Mouse (Mus musculus): ENCODE results near the gene Lmo2. TPM values are rescaled to one million over a fixed set of nuclear protein-coding genes. Genes with fewer than 3 reads are reported as not detected.
"Not testable (repeated sequence)": the region's sequence is repeated elsewhere in the genome, so short reads cannot be mapped to it uniquely, and the experiment has no call there.

Lmo2 gene
- total RNA-seq, 4 experiments from 2014 or later: 3.4 to 9.1 (median 4.6) TPM

DNA sequence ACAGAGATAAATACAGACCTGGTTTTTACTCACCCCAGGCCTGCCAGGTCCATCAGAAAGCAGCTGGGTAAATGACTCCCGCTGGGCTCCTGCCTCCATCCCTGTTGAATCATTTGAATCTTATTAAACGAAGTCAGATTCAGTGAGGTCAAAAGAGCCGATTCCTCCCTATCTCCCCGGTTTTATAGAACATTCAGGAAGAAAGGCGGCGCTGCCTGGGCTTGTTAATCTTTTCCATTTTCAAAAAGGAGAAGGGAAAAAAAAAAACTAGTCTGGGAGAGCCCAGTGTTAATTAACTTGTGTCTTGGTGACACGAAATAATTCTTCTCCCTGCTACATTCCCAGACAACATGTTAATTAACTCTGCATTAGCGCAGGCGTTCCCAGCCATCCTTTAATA is 19.9 kb downstream of the Lmo2 start:
- no peak for DNase-seq (ENCODE audit: low spot score in 2 of 2)

DNA sequence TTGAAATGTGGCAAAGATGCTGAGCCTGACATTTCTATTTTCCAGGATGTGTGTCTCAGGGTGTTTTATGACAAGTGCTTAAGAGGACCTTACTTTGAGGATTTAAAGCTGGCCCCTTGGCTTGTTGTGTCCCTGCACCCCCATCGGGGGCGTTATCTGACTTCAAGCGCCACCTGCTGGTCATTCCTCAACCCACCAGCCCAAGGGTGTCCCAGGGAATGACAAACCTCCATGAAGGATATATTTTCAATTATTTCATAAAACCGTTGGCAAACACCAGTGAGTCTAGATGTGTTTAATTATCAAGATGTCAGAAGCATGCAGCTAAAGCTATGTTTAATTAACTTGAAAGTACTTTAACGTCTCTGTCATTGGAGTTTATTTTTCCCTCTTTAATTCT is 24.5 kb downstream of the Lmo2 start:
- peak; percentile 31 to 44 for DNase-seq (ENCODE audit: low spot score in 2 of 2)

DNA sequence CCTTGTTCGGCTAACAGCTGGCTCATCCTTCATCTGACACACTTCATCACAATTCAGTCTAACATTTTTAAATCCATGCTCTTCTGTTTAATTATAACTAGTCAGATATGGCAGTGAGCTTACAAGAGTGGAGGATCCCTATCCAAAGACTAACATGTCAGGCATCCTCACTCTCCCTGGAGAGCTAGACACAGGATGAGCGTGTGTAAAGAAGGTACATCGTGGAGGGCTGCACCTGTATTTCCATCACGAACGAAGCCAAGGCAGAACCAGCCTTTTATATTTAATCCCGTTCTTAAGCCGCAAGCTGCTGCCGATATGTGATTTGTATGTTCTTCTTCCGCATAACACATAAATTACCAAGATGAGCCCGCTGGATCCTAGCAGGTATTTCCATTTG is 25.4 kb downstream of the Lmo2 start:
- DNase-seq (ENCODE audit: low spot score in 2 of 2): no peak

DNA sequence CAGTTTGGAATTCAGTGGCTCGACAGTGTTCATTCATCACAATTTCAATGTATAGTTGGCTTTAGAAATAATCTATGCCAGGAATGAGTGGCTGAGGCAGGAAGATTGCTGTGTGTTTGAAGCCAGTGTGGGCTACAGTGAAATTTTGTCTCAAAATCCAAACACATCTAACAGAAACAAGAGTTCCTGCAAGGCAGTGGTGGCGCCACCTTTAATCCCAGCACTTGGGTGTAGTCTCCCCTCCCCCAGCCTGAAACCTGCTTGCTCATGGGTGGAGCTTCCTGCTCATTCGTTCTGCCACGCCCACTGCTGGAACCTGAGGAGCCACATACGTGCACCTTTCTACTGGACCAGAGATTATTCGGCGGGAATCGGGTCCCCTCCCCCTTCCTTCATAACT is 29.8 kb downstream of the Lmo2 start:
- DNase-seq (ENCODE audit: low spot score in 2 of 2): not testable (repeated sequence)

GRCm38 (mm10) chr2:103989724-103990123 is 31.9 kb downstream of the Lmo2 start:
- DNase-seq (ENCODE audit: low spot score in 2 of 2): no peak

- DNase-seq (ENCODE audit: low spot score in 2 of 2): no peak
Observed at GRCm38 (mm10) chr2:103991303-103991702, 33.5 kb downstream of the Lmo2 start.

GRCm38 (mm10) chr2:103992162-103992561 is 34.4 kb downstream of the Lmo2 start:
- DNase-seq (ENCODE audit: low spot score in 2 of 2): no peak

GRCm38 (mm10) chr2:103992618-103993332 is 35.0 kb downstream of the Lmo2 start:
- DNase-seq (ENCODE audit: low spot score in 2 of 2): no peak

- no peak for DNase-seq (ENCODE audit: low spot score in 2 of 2)
Observed at GRCm38 (mm10) chr2:104001076-104001475, 43.3 kb downstream of the Lmo2 start.

DNA sequence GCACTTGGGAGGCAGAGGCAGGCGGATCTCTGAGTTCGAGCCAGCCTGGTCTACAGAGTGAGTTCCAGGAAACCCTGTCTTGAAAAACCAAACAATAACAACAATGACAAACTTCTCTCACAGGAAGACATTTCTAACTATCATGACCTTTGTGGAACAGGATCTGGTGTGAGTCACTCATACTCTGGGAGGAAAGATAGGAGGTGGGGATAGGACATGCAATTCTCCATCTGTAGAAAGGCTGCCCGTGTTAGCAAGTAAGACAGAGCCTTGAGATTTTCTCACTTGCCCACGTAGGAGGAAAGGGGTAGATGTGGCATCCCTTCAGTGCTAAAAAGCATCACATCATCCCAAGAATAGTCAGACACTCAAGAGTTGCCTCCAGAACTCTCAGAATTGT is 44.1 kb downstream of the Lmo2 start:
- DNase-seq (ENCODE audit: low spot score in 2 of 2): no peak

DNA sequence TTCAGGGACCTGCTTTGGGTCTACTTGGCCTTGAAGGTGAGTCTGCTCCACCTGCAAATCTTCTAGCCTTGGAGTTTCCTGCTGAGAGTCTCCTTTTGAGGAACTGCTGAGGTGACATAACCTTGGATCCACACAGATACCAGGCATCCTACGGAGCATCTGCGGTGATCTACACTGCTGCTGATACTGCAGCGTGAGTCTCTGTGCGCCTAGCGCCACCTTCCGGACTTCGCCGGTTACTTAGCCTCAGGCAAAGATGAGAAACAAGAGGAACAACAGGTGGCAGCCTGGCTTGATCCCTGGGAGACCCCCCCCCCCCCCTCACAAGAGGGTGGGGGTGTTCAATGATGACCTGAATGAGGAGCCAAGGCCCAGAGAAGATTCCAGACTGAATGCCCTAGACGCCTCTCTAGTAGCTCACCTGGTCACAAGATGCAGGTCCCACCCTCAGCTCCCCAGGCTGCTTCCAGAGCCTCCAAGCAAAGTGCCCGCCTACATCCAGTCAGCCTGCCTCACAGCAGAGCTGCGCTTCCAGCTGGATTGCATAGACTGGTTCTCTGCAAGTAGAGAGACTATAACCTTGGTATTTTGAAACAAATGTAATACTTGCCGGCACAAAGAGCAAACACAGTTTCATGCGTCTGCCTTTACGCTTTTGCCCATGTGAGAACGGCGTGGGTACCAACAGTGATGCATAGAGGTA is 45.1 kb downstream of the Lmo2 start:
- no peak for DNase-seq (ENCODE audit: low spot score in 2 of 2)

GRCm38 (mm10) chr2:104007793-104008519 is 50.2 kb downstream of the Lmo2 start:
- no peak for DNase-seq (ENCODE audit: low spot score in 2 of 2)

- not testable (repeated sequence) for DNase-seq (ENCODE audit: low spot score in 2 of 2)
Observed at GRCm38 (mm10) chr2:104008853-104009252, 51.1 kb downstream of the Lmo2 start.

DNA sequence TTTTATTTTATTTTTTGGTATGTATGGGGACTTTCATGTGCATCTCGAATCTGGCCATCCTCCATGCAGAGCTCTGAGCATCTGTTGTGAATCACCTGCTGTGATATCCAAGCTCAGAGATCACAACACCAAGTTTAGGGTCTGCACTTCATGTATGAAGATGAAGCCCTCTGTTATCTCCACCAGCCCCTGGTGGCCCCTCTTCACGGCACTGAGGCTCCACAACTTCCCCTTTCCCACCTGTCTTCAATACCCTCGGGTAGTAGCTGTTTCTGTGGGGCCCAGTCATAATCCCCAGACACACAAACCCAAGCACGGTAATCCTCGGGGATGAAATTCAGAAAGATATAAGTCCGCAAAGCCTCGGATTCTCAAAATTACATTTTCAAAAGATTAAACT is 65.3 kb downstream of the Lmo2 start:
- no peak for DNase-seq (ENCODE audit: low spot score in 2 of 2)

DNA sequence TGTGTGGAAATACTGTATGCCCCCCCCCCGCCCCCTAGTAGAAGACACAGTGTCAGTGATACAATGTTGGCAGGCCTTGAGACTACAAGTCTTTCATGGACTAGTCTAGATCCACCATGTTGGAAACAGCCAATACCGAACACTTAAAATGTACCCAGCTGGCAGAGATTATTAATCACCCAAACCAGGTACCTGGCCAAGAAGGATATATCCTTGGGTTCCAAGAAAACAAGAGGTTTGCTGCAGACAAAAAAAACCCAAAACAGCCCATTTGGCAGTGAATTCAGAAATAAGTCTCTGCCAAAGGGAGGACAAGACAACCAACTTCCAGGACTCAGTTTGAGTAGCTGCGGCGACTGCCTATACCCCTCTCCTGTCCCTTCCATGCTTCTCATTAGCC is 66.9 kb downstream of the Lmo2 start:
- no peak for DNase-seq (ENCODE audit: low spot score in 2 of 2)

DNA sequence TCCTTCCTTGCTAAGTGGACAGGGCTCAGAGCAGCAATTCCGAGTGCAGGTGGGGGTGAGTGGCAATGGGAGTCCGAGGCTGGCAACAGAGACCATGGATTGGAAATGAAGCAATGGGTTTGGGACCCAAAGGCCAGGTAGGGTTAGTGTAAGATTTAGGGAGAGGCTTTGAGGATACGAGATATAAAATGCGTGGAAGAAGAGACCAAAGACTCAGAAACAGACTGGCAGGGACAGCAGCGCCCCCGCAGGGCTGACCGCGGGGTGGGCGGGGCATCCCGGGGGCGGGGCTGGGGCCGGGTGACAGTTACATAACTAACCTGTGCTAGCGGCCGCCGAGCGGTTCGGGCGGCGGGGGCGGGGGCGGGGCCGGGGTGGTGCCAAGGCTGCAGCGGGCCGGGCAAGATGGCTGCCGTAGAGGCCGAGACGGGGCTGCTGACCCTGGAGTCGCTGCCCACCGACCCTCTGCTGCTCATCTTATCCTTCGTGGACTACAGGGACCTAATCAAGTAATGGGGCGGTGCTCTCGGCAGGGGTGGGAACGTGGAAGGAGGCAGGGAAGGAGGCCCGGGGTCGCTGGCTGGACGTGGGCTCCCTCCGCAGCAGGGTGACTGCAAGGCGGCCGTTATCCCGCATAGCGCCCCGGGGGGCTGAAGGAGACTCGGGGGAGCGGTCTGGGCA is 69.8 kb downstream of the Lmo2 start, which contains the start of gene Fbxo3:
Gene Fbxo3 (plus strand): TSS at position 264 of the 681 bp plus-strand sequence.
- DNase-seq (ENCODE audit: low spot score in 2 of 2): peak; percentile 86

GRCm38 (mm10) chr2:104028139-104028723 is 70.4 kb downstream of the Lmo2 start, which contains the start of gene 4931422A03Rik:
Gene 4931422A03Rik (minus strand): TSS chr2:104028361.
- DNase-seq (ENCODE audit: low spot score in 2 of 2): peak; percentile 11 to 31

- no peak for DNase-seq (ENCODE audit: low spot score in 2 of 2)
Observed at GRCm38 (mm10) chr2:104029074-104029473, 71.3 kb downstream of the Lmo2 start.

DNA sequence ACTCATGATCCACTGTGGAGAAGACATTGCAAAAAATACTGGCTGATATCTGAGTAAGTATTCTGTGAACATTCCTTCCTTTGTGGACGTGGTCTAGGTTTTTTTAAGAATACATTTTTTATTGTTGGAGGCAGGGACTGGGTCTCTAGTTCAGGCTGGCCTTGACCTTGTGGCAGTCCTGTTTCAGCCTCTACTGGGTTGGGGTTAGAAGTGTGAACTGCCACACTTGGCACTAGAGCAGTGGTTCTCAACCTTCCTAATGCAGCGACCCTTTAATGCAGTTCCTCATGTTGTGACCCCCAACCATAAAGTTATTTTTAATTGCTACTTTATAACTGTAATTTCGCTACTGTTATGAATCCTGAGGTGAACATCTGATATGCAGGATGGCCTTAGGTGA is 72.6 kb downstream of the Lmo2 start:
- no peak for DNase-seq (ENCODE audit: low spot score in 2 of 2)

Measured in gastrocnemius, adult 8-10 months (tissue).